In genomic region chr2:11500666-11501065, GRCm38 (mm10) we compare ENCODE assay signal across 8 mouse cellular contexts. TPM values are rescaled to one million over a fixed set of nuclear protein-coding genes. Genes with fewer than 3 reads are reported as not detected.
A peak's percentile ranks its signal among the peaks of the same experiment; 100 is the strongest.
DNase-seq lines count a peak whose midpoint lies in the region; ATAC-seq and TF ChIP-seq lines count a peak whose summit lies in the region.

No protein-coding gene starts in this region.

- no peak for ATAC-seq in liver, embryonic 14.5 days (ENCODE audit: insufficient read depth)

- peak; percentile 32 for DNase-seq in adrenal gland, postnatal 14 days
- no peak for DNase-seq in adrenal gland, adult 2 months
- no peak for DNase-seq in spleen, adult 2 months (ENCODE audit: low read depth in 1 of 2, low spot score in 2 of 2)
- DNase-seq in spleen, postnatal 4 days (ENCODE audit: low spot score in 2 of 2), result no peak
- peak; percentile 26 to 43 for DNase-seq in heart, postnatal 36 days
- DNase-seq in liver, embryonic 14.5 days (ENCODE audit: low read depth in 3 of 3, low spot score in 3 of 3), result no peak
- DNase-seq in right cerebral cortex, postnatal 4 days, result peak; percentile 27
- no peak for DNase-seq in layer of hippocampus, adult 9-11 months

- H3K4me2 ChIP-seq in liver, embryonic 14.5 days (ENCODE audit: low read depth), result peak overlapping the region; percentile 73

- intact Hi-C loops in heart, postnatal 36 days (cut with DNase I), result loop anchor here (1.0 to 5.0 kb wide), 3 partner anchors 42 to 102 kb away; partner anchors contain the start of gene Rbm17

- no peak overlapping the region for H3K9ac ChIP-seq in liver, embryonic 14.5 days (replicated peaks)

- no peak for TF ChIP-seq EP300 in liver, embryonic 14.5 days (IDR thresholded peaks at IDR 0.05; ENCODE audit: low read depth)

- H3K27me3 ChIP-seq in spleen, adult 2 months (ENCODE audit: control insufficient read depth, insufficient read depth, low read length), result no peaks in the 10 kb centered on the region
- peaks cover 34% of the 10 kb centered on the region for H3K27me3 ChIP-seq in liver, embryonic 14.5 days (ENCODE audit: control insufficient read depth, insufficient read depth, low read length)

- peaks cover 12% of the 10 kb centered on the region; the same call in 1 of the 2 replicates for H3K4me1 ChIP-seq in spleen, adult 2 months (ENCODE audit: control insufficient read depth, insufficient read depth, insufficient read length)
- peaks cover 0 to 5% of the 10 kb centered on the region in 2 experiments; a peak in 1 of 4 replicates for H3K4me1 ChIP-seq in liver, embryonic 14.5 days (replicated peaks; ENCODE audit: control insufficient read depth in 2 of 2, insufficient read depth in 2 of 2, low read length in 1 of 2)

- H3K36me3 ChIP-seq in spleen, adult 2 months (ENCODE audit: control insufficient read depth, insufficient read depth, low read length), result no peaks in the 10 kb centered on the region
- H3K36me3 ChIP-seq in liver, embryonic 14.5 days (replicated peaks; ENCODE audit: control insufficient read depth, insufficient read depth, low read depth), result no peaks in the 10 kb centered on the region

- WGBS in spleen, adult 2 months, result 54% methylated on average over 8 of the region's 8 CpGs
- 16% methylated on average over 8 of the region's 8 CpGs for WGBS in liver, embryonic 14.5 days (ENCODE audit: insufficient replicate concordance)

- no peak for TF ChIP-seq POLR2A in spleen, adult 2 months (IDR thresholded peaks at IDR 0.05; ENCODE audit: low read depth, low read length)

- peak overlapping the region; percentile 17; the same call in 1 of the 2 replicates for H3K27ac ChIP-seq in spleen, adult 2 months (ENCODE audit: insufficient read depth, low read length)
- H3K27ac ChIP-seq in liver, embryonic 14.5 days, result no peak overlapping the region

- no peaks in the 10 kb centered on the region for H3K9me3 ChIP-seq in liver, embryonic 14.5 days (ENCODE audit: control insufficient read depth, low read length)

- no peak for TF ChIP-seq CTCF in spleen, adult 2 months (IDR thresholded peaks at IDR 0.05; ENCODE audit: extremely low read depth, insufficient read depth, insufficient read length, insufficient replicate concordance)
- TF ChIP-seq CTCF in liver, embryonic 14.5 days (IDR thresholded peaks at IDR 0.05; ENCODE audit: low read depth), result no peak

- H3K4me3 ChIP-seq in spleen, adult 2 months (ENCODE audit: extremely low read depth, insufficient read depth, insufficient read length), result peak overlapping the region; percentile 73
- peak overlapping the region; percentile 39 to 54 for H3K4me3 ChIP-seq in liver, embryonic 14.5 days (ENCODE audit: insufficient read depth in 1 of 2, low read depth in 2 of 2, low read length in 2 of 2)

RNA-seq across cellular contexts. Expression of gene Pfkfb3, which starts 53.2 kb away (rescaled TPM):
- 136 and 152 TPM in 2 replicates for total RNA-seq in adrenal gland, postnatal 14 days (2021)
- total RNA-seq in adrenal gland, adult 2 months (2021), result 100 to 1,000 TPM; 163 to 230 TPM
- polyA plus RNA-seq in adrenal gland, adult 2 months (2012; rRNA removed), result 26.0 and 50.3 TPM in 2 replicates
- polyA plus RNA-seq in spleen, adult 2 months (2012; rRNA removed), result 20.6 and 22.0 TPM in 2 replicates
- total RNA-seq in heart, postnatal 36 days (2021), result 10 to 100 TPM in 1 of 2 experiments, 1 to 10 TPM in 1; 8.1 to 10.9 TPM
- polyA plus RNA-seq in liver, embryonic 14.5 days (2012; rRNA removed), result 4.6 and 5.2 TPM in 2 replicates
- 2.6 and 3.5 TPM in 2 replicates for polyA plus RNA-seq in liver, embryonic 14.5 days (2014; fragmentation: Nextera tagmentation; extraction: Ambion mirVana)

Comparison
In these comparisons a context has a peak if more than half of its experiments do, and no peak if none do; other contexts are left out.
1. DNase-seq: peak in adrenal gland, postnatal 14 days (single experiment), heart, postnatal 36 days (2 of 2) and right cerebral cortex, postnatal 4 days (single experiment); none in adrenal gland, adult 2 months (single experiment), spleen, adult 2 months (0 of 2), spleen, postnatal 4 days (0 of 2), liver, embryonic 14.5 days (0 of 3) and layer of hippocampus, adult 9-11 months (single experiment).
2. RNA of gene Pfkfb3, which starts 53.2 kb away (total RNA-seq): 163 to 230 TPM in adrenal gland, adult 2 months and 136 to 152 TPM in adrenal gland, postnatal 14 days; 8.1 to 10.9 TPM in heart, postnatal 36 days; every median in the first group is over 10 times any median in the second.